Mouse (Mus musculus): Measurements from ENCODE around the gene Crybg3.

DNA sequence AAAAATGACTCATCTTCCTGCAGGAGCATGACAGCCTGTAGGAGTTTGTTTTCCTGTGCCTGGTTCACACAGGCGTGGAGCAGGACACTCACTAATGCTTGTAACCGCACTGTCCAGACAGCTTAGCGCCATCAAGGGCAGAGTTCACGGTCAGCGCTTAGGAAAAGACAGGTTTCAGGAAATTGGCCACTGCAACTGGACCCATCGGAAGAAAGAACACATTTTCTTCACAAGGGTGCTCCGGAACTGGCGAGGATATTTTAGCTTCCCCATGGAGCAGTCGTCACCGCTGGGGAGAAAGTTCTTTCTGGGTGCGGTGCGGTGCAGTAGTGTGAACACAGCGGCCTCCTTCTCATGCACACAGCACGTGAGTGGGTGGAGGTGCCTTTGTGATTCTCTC is 107.6 kb downstream of the Crybg3 start:
- TF ChIP-seq CTCF (IDR thresholded peaks at IDR 0.05; ENCODE audit: low read depth) (no peak), EP300 (IDR thresholded peaks at IDR 0.05; ENCODE audit: low read depth) (no peak)

Data from liver, embryonic 14.5 days (tissue).